Mouse (Mus musculus): Measurements from ENCODE around the gene Tnfaip8l1. TPM values are rescaled to one million over a fixed set of nuclear protein-coding genes. Genes with fewer than 3 reads are reported as not detected.

Tnfaip8l1 gene
- 10.9 and 13.6 TPM in 2 replicates for polyA plus RNA-seq (2012; rRNA removed; ENCODE audit: low replicate concordance)

DNA sequence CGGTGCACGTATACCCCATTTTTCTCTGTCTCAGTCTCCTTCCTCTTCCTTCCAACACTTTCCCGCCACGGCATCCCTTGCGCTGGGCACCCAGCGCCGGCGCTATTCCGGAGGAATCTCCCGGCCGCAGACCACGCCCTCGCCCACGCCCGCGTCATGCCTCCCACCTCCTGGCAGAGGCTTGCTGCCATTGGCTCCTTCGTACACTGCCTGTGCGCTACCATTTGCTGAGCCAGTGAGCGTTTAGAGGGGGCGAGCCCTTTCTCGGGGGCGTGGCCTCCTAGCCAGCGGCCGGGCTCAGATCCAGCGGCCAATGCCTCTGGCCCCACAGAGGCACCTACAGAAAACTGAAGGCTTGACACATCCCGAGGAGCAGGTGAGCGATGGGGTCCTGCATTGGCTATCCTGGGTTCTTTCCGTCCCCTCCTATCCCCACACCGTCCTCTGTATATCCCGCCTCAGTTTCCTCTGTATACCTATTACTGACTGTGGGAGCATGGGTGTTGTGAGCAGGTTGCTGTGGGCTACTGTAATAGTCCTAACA lies at the start of gene Tnfaip8l1:
Tnfaip8l1 (plus strand) TSS at position 247 of the 544 bp plus-strand sequence.

DNA sequence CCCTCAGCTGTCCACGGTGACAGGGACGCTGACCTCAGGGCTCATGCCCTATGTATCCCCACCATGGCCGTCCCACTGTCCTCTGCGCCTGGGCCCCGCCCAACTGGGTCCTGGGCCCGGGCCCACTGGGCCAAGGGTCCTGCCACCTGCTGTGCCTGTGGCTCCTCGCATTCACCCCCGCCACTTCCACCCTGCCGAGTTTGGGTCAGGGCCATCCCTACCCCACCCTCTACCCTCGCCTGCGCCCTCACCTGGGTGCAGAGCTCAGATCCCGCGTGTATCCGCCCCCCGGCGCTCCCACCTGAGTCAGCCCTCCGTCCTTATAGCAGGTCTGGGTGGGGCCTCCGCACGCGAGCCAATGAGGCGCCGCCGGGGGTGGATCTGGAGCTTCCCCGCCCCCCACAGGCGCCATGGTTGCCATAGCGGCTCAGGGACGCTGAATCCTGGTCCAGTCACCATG lies 45.0 kb upstream of the Tnfaip8l1 start, which contains the start of gene Plin5:
Plin5 (minus strand) TSS at position 346 of the 460 bp plus-strand sequence.

DNA sequence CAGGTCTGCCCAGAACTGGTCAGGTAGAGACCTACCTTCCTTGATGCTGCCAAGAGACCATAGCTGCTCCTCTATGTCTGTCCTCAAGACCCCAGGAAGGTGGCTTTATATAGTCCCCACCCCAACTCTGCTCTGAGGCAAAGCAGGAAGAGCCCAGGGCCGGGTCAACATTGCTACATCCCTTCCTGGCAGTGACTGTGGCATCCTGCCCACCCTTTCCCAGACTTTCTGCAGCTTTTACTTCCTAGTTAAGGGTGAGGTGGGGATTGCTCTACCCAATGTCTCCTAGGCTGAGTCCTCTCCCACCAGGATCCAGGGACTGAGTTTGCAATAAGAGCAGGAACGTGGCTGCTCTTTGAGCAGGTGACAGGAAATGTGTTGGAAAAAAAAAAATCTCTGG lies 40.5 kb upstream of the Tnfaip8l1 start, which contains the start of gene Lrg1:
Lrg1 (minus strand) TSS at position 176 of the 400 bp plus-strand sequence.

DNA sequence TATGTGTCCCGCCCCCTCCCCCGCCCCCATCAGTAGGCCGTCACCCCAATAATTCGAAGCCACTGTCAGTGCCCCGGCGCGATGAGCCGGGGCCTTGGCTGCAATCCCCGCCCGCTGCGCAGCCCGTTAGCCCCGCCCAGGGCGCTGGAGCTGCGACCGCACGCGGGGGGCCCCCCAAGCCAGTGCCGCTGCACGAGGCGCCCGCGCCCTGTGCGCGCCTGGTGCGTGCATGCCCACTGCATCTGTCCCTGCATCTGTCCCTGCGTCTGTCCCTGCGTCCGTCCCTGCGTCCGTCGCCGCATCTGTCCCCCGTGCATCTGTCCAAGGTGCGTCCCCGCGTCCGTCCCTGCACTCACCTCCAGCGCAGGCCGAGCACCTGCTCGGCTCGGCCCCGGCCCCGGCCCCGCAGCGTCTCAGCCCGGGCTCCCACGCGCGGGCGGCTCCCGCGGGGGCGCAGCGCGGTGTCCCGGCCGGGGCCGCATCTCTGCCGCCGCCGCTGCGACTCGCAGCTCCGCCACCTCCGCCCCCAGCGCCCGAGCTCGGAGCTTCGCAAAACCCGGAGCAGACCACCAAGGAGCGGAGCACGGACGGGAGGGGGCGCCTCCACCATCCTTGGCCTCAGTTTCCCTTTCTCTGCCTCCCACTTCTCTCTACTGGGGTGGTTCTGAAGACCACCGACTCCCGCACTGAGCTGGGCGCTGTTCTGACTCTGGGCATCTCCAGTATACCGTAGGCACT lies 22.2 kb upstream of the Tnfaip8l1 start, which contains the start of gene Sema6b:
Sema6b (minus strand) TSS at position 486 of the 738 bp plus-strand sequence.

DNA sequence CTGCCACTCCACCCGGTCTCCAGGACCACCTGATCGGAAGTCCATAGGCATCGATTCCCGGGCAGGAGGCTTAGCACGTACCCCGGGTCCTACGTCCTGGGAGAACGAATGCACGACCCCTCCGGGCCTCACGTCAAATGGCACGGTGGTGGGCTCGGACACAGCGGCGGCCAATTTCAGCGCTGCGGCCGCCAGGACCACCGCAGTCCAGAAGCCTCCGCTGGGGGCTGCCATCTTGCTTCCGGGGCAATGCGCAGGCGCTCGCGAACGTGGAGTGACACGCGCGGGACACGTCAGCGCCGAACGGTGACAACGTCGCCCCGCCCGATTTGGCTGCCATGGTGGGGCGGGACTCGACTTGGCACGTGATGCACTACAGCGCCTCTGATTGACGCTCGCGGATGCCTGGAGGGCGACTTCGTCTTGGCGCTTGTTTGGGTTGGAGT lies 21.4 kb downstream of the Tnfaip8l1 start, which contains the start of gene Mydgf:
Mydgf (minus strand) TSS at position 263 of the 446 bp plus-strand sequence.

DNA sequence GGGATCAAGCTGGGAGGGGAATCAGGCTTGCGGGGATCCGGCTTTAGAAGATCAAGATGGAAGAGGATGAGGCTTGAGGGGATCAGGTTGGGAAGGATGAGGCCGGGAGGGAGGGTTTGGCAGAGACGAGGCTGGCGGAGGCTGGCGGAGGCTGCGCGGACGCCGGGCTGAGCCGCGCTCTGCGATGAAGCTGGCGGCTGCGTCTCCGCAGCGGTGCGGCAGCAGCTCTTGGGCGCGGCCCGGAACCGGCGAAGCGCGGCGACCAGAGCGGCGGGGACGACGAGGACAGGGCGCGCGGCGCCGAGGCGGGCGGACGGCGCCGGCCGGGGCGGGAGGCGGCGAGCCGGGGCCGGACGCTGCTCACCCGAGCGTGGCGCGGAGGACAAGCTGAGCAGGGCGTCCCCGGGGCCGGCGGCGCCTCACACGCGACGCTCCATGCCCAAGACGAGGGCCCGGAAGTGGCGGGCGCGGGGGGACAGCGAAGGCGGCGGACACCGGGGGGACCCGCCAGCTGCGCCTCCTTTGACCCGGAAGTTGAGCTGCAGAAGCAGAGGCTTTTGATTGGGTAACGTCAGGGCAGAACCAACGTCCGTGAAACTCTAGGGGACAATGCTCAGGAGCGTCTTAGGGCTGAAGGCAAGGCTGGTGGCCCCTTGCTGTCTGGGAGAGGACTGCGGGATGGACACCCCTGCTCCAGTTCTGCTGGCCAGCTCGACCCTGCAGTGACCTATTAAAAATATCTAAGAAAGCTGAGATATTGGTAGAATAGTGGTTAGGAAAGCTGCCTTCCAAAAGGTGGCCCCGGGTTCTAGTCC lies 56.3 kb downstream of the Tnfaip8l1 start, which contains the start of gene Dpp9:
Dpp9 (minus strand) TSS at position 529 of the 815 bp plus-strand sequence.

Other genes starting within 250 kb of the Tnfaip8l1 start
- 0.11 and 0.57 TPM in 2 replicates for gene Zfp119b, start 213.0 kb upstream of the Tnfaip8l1 start, polyA plus RNA-seq (2012; rRNA removed; ENCODE audit: low replicate concordance)
- gene Ebi3, start 209.8 kb upstream of the Tnfaip8l1 start, polyA plus RNA-seq (2012; rRNA removed; ENCODE audit: low replicate concordance) = 23.6 and 33.9 TPM in 2 replicates
- 5.2 and 7.6 TPM in 2 replicates for gene Yju2, start 203.4 kb upstream of the Tnfaip8l1 start, polyA plus RNA-seq (2012; rRNA removed; ENCODE audit: low replicate concordance)
- gene Shd, start 192.0 kb upstream of the Tnfaip8l1 start, polyA plus RNA-seq (2012; rRNA removed; ENCODE audit: low replicate concordance) = 1.2 and 1.6 TPM in 2 replicates
- gene Fsd1, start 176.0 kb upstream of the Tnfaip8l1 start, polyA plus RNA-seq (2012; rRNA removed; ENCODE audit: low replicate concordance) = 0.40 and 0.85 TPM in 2 replicates
- 40.2 and 48.1 TPM in 2 replicates for gene Stap2, start 156.9 kb upstream of the Tnfaip8l1 start, polyA plus RNA-seq (2012; rRNA removed; ENCODE audit: low replicate concordance)
- gene Mpnd, start 156.8 kb upstream of the Tnfaip8l1 start, polyA plus RNA-seq (2012; rRNA removed; ENCODE audit: low replicate concordance) = 129 and 143 TPM in 2 replicates
- 97.9 and 107 TPM in 2 replicates for gene Sh3gl1, start 125.8 kb upstream of the Tnfaip8l1 start, polyA plus RNA-seq (2012; rRNA removed; ENCODE audit: low replicate concordance)
- 1.5 and 2.4 TPM in 2 replicates for gene Chaf1a, start 122.0 kb upstream of the Tnfaip8l1 start, polyA plus RNA-seq (2012; rRNA removed; ENCODE audit: low replicate concordance)
- 66.4 and 86.9 TPM in 2 replicates for gene Ubxn6, start 87.4 kb upstream of the Tnfaip8l1 start, polyA plus RNA-seq (2012; rRNA removed; ENCODE audit: low replicate concordance)
- gene Hdgfl2, start 82.8 kb upstream of the Tnfaip8l1 start, polyA plus RNA-seq (2012; rRNA removed; ENCODE audit: low replicate concordance) = 32.3 and 44.8 TPM in 2 replicates
- 524 and 611 TPM in 2 replicates for gene Plin4, start 52.7 kb upstream of the Tnfaip8l1 start, polyA plus RNA-seq (2012; rRNA removed; ENCODE audit: low replicate concordance)
- 21.3 and 28.0 TPM in 2 replicates for gene Plin5, start 44.9 kb upstream of the Tnfaip8l1 start, polyA plus RNA-seq (2012; rRNA removed; ENCODE audit: low replicate concordance)
- gene Lrg1, start 40.5 kb upstream of the Tnfaip8l1 start, polyA plus RNA-seq (2012; rRNA removed; ENCODE audit: low replicate concordance) = 252 and 470 TPM in 2 replicates
- gene Sema6b, start 22.1 kb upstream of the Tnfaip8l1 start, polyA plus RNA-seq (2012; rRNA removed; ENCODE audit: low replicate concordance) = 11.2 and 35.0 TPM in 2 replicates
- gene Mydgf, start 21.4 kb downstream of the Tnfaip8l1 start, polyA plus RNA-seq (2012; rRNA removed; ENCODE audit: low replicate concordance) = 52.0 and 64.7 TPM in 2 replicates
- gene Dpp9, start 56.4 kb downstream of the Tnfaip8l1 start, polyA plus RNA-seq (2012; rRNA removed; ENCODE audit: low replicate concordance) = 45.3 and 59.0 TPM in 2 replicates
- gene Fem1a, start 94.3 kb downstream of the Tnfaip8l1 start, polyA plus RNA-seq (2012; rRNA removed; ENCODE audit: low replicate concordance) = 41.0 and 54.6 TPM in 2 replicates
- gene Ticam1, start 114.3 kb downstream of the Tnfaip8l1 start, polyA plus RNA-seq (2012; rRNA removed; ENCODE audit: low replicate concordance) = 27.3 and 29.4 TPM in 2 replicates
- 36.1 and 37.7 TPM in 2 replicates for gene Plin3, start 130.4 kb downstream of the Tnfaip8l1 start, polyA plus RNA-seq (2012; rRNA removed; ENCODE audit: low replicate concordance)
- not detected in 2 replicates for gene Arrdc5, start 137.8 kb downstream of the Tnfaip8l1 start, polyA plus RNA-seq (2012; rRNA removed; ENCODE audit: low replicate concordance)
- gene Uhrf1, start 140.8 kb downstream of the Tnfaip8l1 start, polyA plus RNA-seq (2012; rRNA removed; ENCODE audit: low replicate concordance) = 5.2 and 8.0 TPM in 2 replicates
- 33.9 and 65.2 TPM in 2 replicates for gene Kdm4b, start 163.6 kb downstream of the Tnfaip8l1 start, polyA plus RNA-seq (2012; rRNA removed; ENCODE audit: low replicate concordance)

Measured in mammary gland, adult 2 months (tissue).